Mouse (Mus musculus): Measurements from ENCODE around the gene Elmo1. TPM values are rescaled to one million over a fixed set of nuclear protein-coding genes. Genes with fewer than 3 reads are reported as not detected.

The Elmo1 gene
- polyA plus RNA-seq, 1 experiment from 2014 or later, result 16.8 TPM

- 73% methylated on average over 12 of the region's 12 CpGs for WGBS
- no peak overlapping the region for H3K27ac ChIP-seq (ENCODE audit: low read length)
Observed at GRCm38 (mm10) chr13:20538216-20539070, 448.0 kb downstream of the Elmo1 start.

GRCm38 (mm10) chr13:20539631-20540030 is 449.2 kb downstream of the Elmo1 start:
- 89% methylated on average over 2 of the region's 2 CpGs for WGBS

More at GRCm38 (mm10) chr13:20538216-20539070, 448.0 kb downstream of the Elmo1 start:
- Histone ChIP-seq H3K4me2 (replicated peaks; ENCODE audit: low read depth, low read length) (no peak overlapping the region), H3K4me1 (ENCODE audit: insufficient read depth, low read length) (no peaks in the 10 kb centered on the region), H3K4me3 (ENCODE audit: low read length) (no peak overlapping the region), H3K27me3 (ENCODE audit: insufficient read depth, low read length) (no peaks in the 10 kb centered on the region), H3K36me3 (ENCODE audit: insufficient read depth, low read length) (no peaks in the 10 kb centered on the region), H3K9me3 (ENCODE audit: low read length) (no peaks in the 10 kb centered on the region), H3K9ac (replicated peaks; ENCODE audit: low read length) (no peak overlapping the region)
- no peak for ATAC-seq (ENCODE audit: low FRiP score, low TSS enrichment)

GRCm38 (mm10) chr13:20546568-20547204 is 456.3 kb downstream of the Elmo1 start:
- Histone ChIP-seq H3K27ac (ENCODE audit: low read length) (no peak overlapping the region), H3K9ac (replicated peaks; ENCODE audit: low read length) (no peak overlapping the region), H3K4me1 (ENCODE audit: insufficient read depth, low read length) (no peaks in the 10 kb centered on the region), H3K4me3 (ENCODE audit: low read length) (no peak overlapping the region), H3K36me3 (ENCODE audit: insufficient read depth, low read length) (no peaks in the 10 kb centered on the region), H3K4me2 (replicated peaks; ENCODE audit: low read depth, low read length) (no peak overlapping the region), H3K9me3 (ENCODE audit: low read length) (no peaks in the 10 kb centered on the region), H3K27me3 (ENCODE audit: insufficient read depth, low read length) (no peaks in the 10 kb centered on the region)
- ATAC-seq (ENCODE audit: low FRiP score, low TSS enrichment), result no peak
- WGBS, result 82% methylated on average over 12 of the region's 12 CpGs

More at GRCm38 (mm10) chr13:20539631-20540030, 449.2 kb downstream of the Elmo1 start:
- no peaks in the 10 kb centered on the region for H3K27me3 ChIP-seq (ENCODE audit: insufficient read depth, low read length)
- H3K4me2 ChIP-seq (replicated peaks; ENCODE audit: low read depth, low read length), result no peak overlapping the region
- no peak overlapping the region for H3K9ac ChIP-seq (replicated peaks; ENCODE audit: low read length)
- no peaks in the 10 kb centered on the region for H3K4me1 ChIP-seq (ENCODE audit: insufficient read depth, low read length)
- no peak overlapping the region for H3K27ac ChIP-seq (ENCODE audit: low read length)
- no peaks in the 10 kb centered on the region for H3K9me3 ChIP-seq (ENCODE audit: low read length)
- no peaks in the 10 kb centered on the region for H3K36me3 ChIP-seq (ENCODE audit: insufficient read depth, low read length)
- H3K4me3 ChIP-seq (ENCODE audit: low read length), result no peak overlapping the region
- ATAC-seq (ENCODE audit: low FRiP score, low TSS enrichment), result no peak

GRCm38 (mm10) chr13:20549983-20550382 is 459.6 kb downstream of the Elmo1 start:
- Histone ChIP-seq H3K9ac (replicated peaks; ENCODE audit: low read length) (no peak overlapping the region), H3K27ac (ENCODE audit: low read length) (no peak overlapping the region), H3K4me1 (ENCODE audit: insufficient read depth, low read length) (no peaks in the 10 kb centered on the region), H3K36me3 (ENCODE audit: insufficient read depth, low read length) (no peaks in the 10 kb centered on the region), H3K27me3 (ENCODE audit: insufficient read depth, low read length) (no peaks in the 10 kb centered on the region), H3K4me3 (ENCODE audit: low read length) (no peak overlapping the region), H3K9me3 (ENCODE audit: low read length) (no peaks in the 10 kb centered on the region), H3K4me2 (replicated peaks; ENCODE audit: low read depth, low read length) (no peak overlapping the region)
- WGBS, result 34% methylated on average over 4 of the region's 4 CpGs
- ATAC-seq (ENCODE audit: low FRiP score, low TSS enrichment), result no peak

- no peaks in the 10 kb centered on the region for H3K36me3 ChIP-seq (ENCODE audit: insufficient read depth, low read length)
- no peak for ATAC-seq (ENCODE audit: low FRiP score, low TSS enrichment)
- no peaks in the 10 kb centered on the region for H3K9me3 ChIP-seq (ENCODE audit: low read length)
- H3K27ac ChIP-seq (ENCODE audit: low read length), result no peak overlapping the region
- H3K4me1 ChIP-seq (ENCODE audit: insufficient read depth, low read length), result no peaks in the 10 kb centered on the region
- H3K9ac ChIP-seq (replicated peaks; ENCODE audit: low read length), result no peak overlapping the region
- 94% methylated on average over 1 of the region's 1 CpGs for WGBS
- no peak overlapping the region for H3K4me2 ChIP-seq (replicated peaks; ENCODE audit: low read depth, low read length)
- no peak overlapping the region for H3K4me3 ChIP-seq (ENCODE audit: low read length)
- H3K27me3 ChIP-seq (ENCODE audit: insufficient read depth, low read length), result no peaks in the 10 kb centered on the region
Observed at GRCm38 (mm10) chr13:20551559-20551958, 461.2 kb downstream of the Elmo1 start.

GRCm38 (mm10) chr13:20555853-20556452 is 465.6 kb downstream of the Elmo1 start:
- H3K36me3 ChIP-seq (ENCODE audit: insufficient read depth, low read length), result no peaks in the 10 kb centered on the region
- H3K4me1 ChIP-seq (ENCODE audit: insufficient read depth, low read length), result no peaks in the 10 kb centered on the region
- H3K9ac ChIP-seq (replicated peaks; ENCODE audit: low read length), result no peak overlapping the region
- H3K27ac ChIP-seq (ENCODE audit: low read length), result no peak overlapping the region
- no peak overlapping the region for H3K4me3 ChIP-seq (ENCODE audit: low read length)
- no peaks in the 10 kb centered on the region for H3K9me3 ChIP-seq (ENCODE audit: low read length)
- H3K4me2 ChIP-seq (replicated peaks; ENCODE audit: low read depth, low read length), result no peak overlapping the region
- no peaks in the 10 kb centered on the region for H3K27me3 ChIP-seq (ENCODE audit: insufficient read depth, low read length)
- no peak for ATAC-seq (ENCODE audit: low FRiP score, low TSS enrichment)
- 90% methylated on average over 4 of the region's 4 CpGs for WGBS

- H3K4me3 ChIP-seq (ENCODE audit: low read length), result no peak overlapping the region
- H3K27ac ChIP-seq (ENCODE audit: low read length), result no peak overlapping the region
- H3K9me3 ChIP-seq (ENCODE audit: low read length), result no peaks in the 10 kb centered on the region
- H3K4me1 ChIP-seq (ENCODE audit: insufficient read depth, low read length), result no peaks in the 10 kb centered on the region
- no peaks in the 10 kb centered on the region for H3K36me3 ChIP-seq (ENCODE audit: insufficient read depth, low read length)
- no peak for ATAC-seq (ENCODE audit: low FRiP score, low TSS enrichment)
- no peaks in the 10 kb centered on the region for H3K27me3 ChIP-seq (ENCODE audit: insufficient read depth, low read length)
- no peak overlapping the region for H3K4me2 ChIP-seq (replicated peaks; ENCODE audit: low read depth, low read length)
- WGBS, result 83% methylated on average over 10 of the region's 10 CpGs
- no peak overlapping the region for H3K9ac ChIP-seq (replicated peaks; ENCODE audit: low read length)
Observed at GRCm38 (mm10) chr13:20556739-20557138, 466.3 kb downstream of the Elmo1 start.

- ATAC-seq (ENCODE audit: low FRiP score, low TSS enrichment), result no peak
- Histone ChIP-seq H3K27me3 (ENCODE audit: insufficient read depth, low read length) (no peaks in the 10 kb centered on the region), H3K36me3 (ENCODE audit: insufficient read depth, low read length) (no peaks in the 10 kb centered on the region), H3K4me1 (ENCODE audit: insufficient read depth, low read length) (no peaks in the 10 kb centered on the region), H3K27ac (ENCODE audit: low read length) (no peak overlapping the region), H3K4me2 (replicated peaks; ENCODE audit: low read depth, low read length) (no peak overlapping the region), H3K4me3 (ENCODE audit: low read length) (no peak overlapping the region), H3K9me3 (ENCODE audit: low read length) (no peaks in the 10 kb centered on the region), H3K9ac (replicated peaks; ENCODE audit: low read length) (no peak overlapping the region)
- 77% methylated on average over 8 of the region's 8 CpGs for WGBS
Observed at GRCm38 (mm10) chr13:20557156-20557555, 466.8 kb downstream of the Elmo1 start.

GRCm38 (mm10) chr13:20558376-20558775 is 468.0 kb downstream of the Elmo1 start:
- Histone ChIP-seq H3K4me2 (replicated peaks; ENCODE audit: low read depth, low read length) (no peak overlapping the region), H3K4me3 (ENCODE audit: low read length) (no peak overlapping the region), H3K27me3 (ENCODE audit: insufficient read depth, low read length) (no peaks in the 10 kb centered on the region), H3K27ac (ENCODE audit: low read length) (no peak overlapping the region), H3K4me1 (ENCODE audit: insufficient read depth, low read length) (no peaks in the 10 kb centered on the region), H3K36me3 (ENCODE audit: insufficient read depth, low read length) (no peaks in the 10 kb centered on the region), H3K9ac (replicated peaks; ENCODE audit: low read length) (no peak overlapping the region), H3K9me3 (ENCODE audit: low read length) (no peaks in the 10 kb centered on the region)
- ATAC-seq (ENCODE audit: low FRiP score, low TSS enrichment), result no peak; the same call in 1 of the 2 replicates
- 98% methylated on average over 2 of the region's 2 CpGs for WGBS

GRCm38 (mm10) chr13:20564414-20564813 is 474.0 kb downstream of the Elmo1 start:
- no peaks in the 10 kb centered on the region for H3K27me3 ChIP-seq (ENCODE audit: insufficient read depth, low read length)
- 83% methylated on average over 9 of the region's 9 CpGs for WGBS
- H3K4me1 ChIP-seq (ENCODE audit: insufficient read depth, low read length), result no peaks in the 10 kb centered on the region
- no peak overlapping the region for H3K4me3 ChIP-seq (ENCODE audit: low read length)
- ATAC-seq (ENCODE audit: low FRiP score, low TSS enrichment), result no peak
- H3K36me3 ChIP-seq (ENCODE audit: insufficient read depth, low read length), result no peaks in the 10 kb centered on the region
- no peak overlapping the region for H3K4me2 ChIP-seq (replicated peaks; ENCODE audit: low read depth, low read length)
- no peak overlapping the region for H3K9ac ChIP-seq (replicated peaks; ENCODE audit: low read length)
- no peak overlapping the region for H3K27ac ChIP-seq (ENCODE audit: low read length)
- no peaks in the 10 kb centered on the region for H3K9me3 ChIP-seq (ENCODE audit: low read length)

Data from kidney, embryonic 16.5 days (tissue).